In the genomic region with DNA sequence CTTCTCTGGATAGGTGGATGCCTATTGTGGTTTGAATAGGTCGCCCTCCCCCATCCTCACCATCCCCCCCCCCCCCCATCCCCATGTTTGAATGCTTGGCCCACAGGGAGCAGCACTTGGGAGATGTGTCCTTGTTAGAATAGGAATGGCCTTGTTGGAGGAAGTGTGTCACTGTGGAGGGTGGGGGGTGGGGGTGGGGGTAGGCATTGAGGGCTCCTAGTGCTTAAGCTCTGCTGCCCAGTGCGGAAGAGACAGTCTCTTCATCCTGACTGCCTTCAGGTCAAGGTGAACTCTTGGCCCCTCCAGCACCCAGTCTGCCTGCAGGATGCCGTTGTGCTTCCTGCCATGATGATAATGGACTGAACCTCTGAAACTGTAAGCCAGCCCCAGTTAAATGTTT, we compare ENCODE assay signal across 14 mouse cellular contexts.
"Had no signal": no experiment of that assay in that cellular context is flagged by ENCODE, and none has a peak within 500 bp of the region (broad histone marks: within the 10 kb centered on the region; RNA-seq: fewer than 3 reads in every experiment).

No protein-coding gene starts in this region.

- H3K9ac ChIP-seq: lung, embryonic 14.5 days; midbrain, embryonic 13.5 days; midbrain, embryonic 15.5 days; neural tube, embryonic 12.5 days; stomach, embryonic 15.5 days had no signal

- H3K27ac ChIP-seq: midbrain, embryonic 13.5 days; midbrain, embryonic 15.5 days; neural tube, embryonic 12.5 days; stomach, embryonic 15.5 days; stomach, postnatal 0 days had no signal

- H3K27me3 ChIP-seq: megakaryocyte, embryonic 14.5 days; midbrain, embryonic 13.5 days; midbrain, embryonic 15.5 days; neural tube, embryonic 12.5 days; stomach, embryonic 15.5 days had no signal

- ATAC-seq: midbrain, embryonic 13.5 days; midbrain, embryonic 15.5 days had no signal

- H3K4me2 ChIP-seq: lung, embryonic 14.5 days; midbrain, embryonic 11.5 days; midbrain, embryonic 13.5 days; midbrain, embryonic 15.5 days; neural tube, embryonic 12.5 days; stomach, embryonic 15.5 days had no signal

- H3K9me3 ChIP-seq: midbrain, embryonic 15.5 days; stomach, embryonic 15.5 days had no signal

- DNase-seq: lung, adult 18-20 months; lung, embryonic 14.5 days; lung, postnatal 4 days; right cerebral cortex, postnatal 14 days; thymus, adult 2 months; thymus, postnatal 25 days; thymus, postnatal 4 days had no signal

- H3K36me3 ChIP-seq: midbrain, embryonic 13.5 days; midbrain, embryonic 15.5 days; neural tube, embryonic 12.5 days; stomach, embryonic 15.5 days had no signal

- H3K4me1 ChIP-seq: midbrain, embryonic 13.5 days; midbrain, embryonic 15.5 days had no signal

- H3K4me3 ChIP-seq: megakaryocyte, embryonic 14.5 days; midbrain, embryonic 13.5 days; midbrain, embryonic 15.5 days; neural tube, embryonic 12.5 days; stomach, embryonic 15.5 days had no signal
